Mouse (Mus musculus) forebrain, embryonic 14.5 days (tissue): ENCODE results near the gene Gtpbp1. TPM values are rescaled to one million over a fixed set of nuclear protein-coding genes. Genes with fewer than 3 reads are reported as not detected.

Experiments
- ATAC-seq: fragments of 200-750 bp; cut with Nextera tagmentation; 2 replicates; pipeline ENCODE4 v1.8.0; 2017; ENCODE audit warnings: mild to moderate bottlenecking, moderate library complexity
- DNase-seq: peaks from one replicate; pipeline ENCODE4 v3.0.0-alpha.2; 2015; ENCODE audit warnings: low spot score
- H3K27ac ChIP-seq: fragments of 300-500 bp; sonication (generic); 2 replicates; pipeline ENCODE4 v1.5.1; 2014; ENCODE audit warnings: low read depth, mild to moderate bottlenecking, control low read depth, low read length, moderate library complexity
- H3K27me3 ChIP-seq: fragments of 300-500 bp; sonication (generic); replicated peaks from 2 replicates; pipeline ENCODE4 v1.6.1; 2014; ENCODE audit warnings: low read length, control low read depth, mixed read lengths; ENCODE audit not compliant: control insufficient read depth, insufficient read depth
- H3K36me3 ChIP-seq: fragments of 300-500 bp; sonication (generic); 2 replicates; pipeline ENCODE4 v1.6.1; 2014; ENCODE audit warnings: low read length, control low read depth; ENCODE audit not compliant: control insufficient read depth, insufficient read depth
- H3K4me1 ChIP-seq: fragments of 300-500 bp; sonication (generic); 2 replicates; pipeline ENCODE4 v1.6.1; 2014; ENCODE audit warnings: antibody characterized with exemption, low read length, control low read depth; ENCODE audit not compliant: control insufficient read depth, insufficient read depth
- H3K4me2 ChIP-seq: fragments of 300-500 bp; sonication (generic); 2 replicates; pipeline ENCODE4 v1.6.1; 2014; ENCODE audit warnings: mild to moderate bottlenecking, control low read depth, low read length
- H3K4me3 ChIP-seq: fragments of 300-500 bp; sonication (generic); 2 replicates; pipeline ENCODE4 v1.5.1; 2014; ENCODE audit warnings: low read depth, low read length, control low read depth
- H3K9ac ChIP-seq: fragments of 300-500 bp; sonication (generic); 2 replicates; pipeline ENCODE4 v1.6.1; 2014; ENCODE audit warnings: mild to moderate bottlenecking, low read length, control low read depth, moderate library complexity
- H3K9me3 ChIP-seq: fragments of 300-500 bp; sonication (generic); replicated peaks from 2 replicates; pipeline ENCODE4 v1.6.1; 2016; ENCODE audit warnings: low read length, control low read depth, mixed read lengths; ENCODE audit not compliant: control insufficient read depth
- whole genome bisulfite sequencing: fragments of 180-500 bp; shearing (Covaris S2); extraction: QIAGEN DNeasy Blood & Tissue Kit; methylation state at CpG from one replicate; pipeline ENCODE4 v1.1.7; 2014; 5-methylcytosine and 5-hydroxymethylcytosine counted together
- polyA plus RNA-seq: library from polyadenylated mRNA; unstranded; fragments of >200 nt; fragmentation: Nextera tagmentation; extraction: Ambion mirVana; gene quantifications from 2 replicates; pipeline ENCODE4 v1.2.1, GENCODE M21; 2014

Gtpbp1 gene
- polyA plus RNA-seq, 1 experiment from 2014 or later: 36.2 TPM

DNA sequence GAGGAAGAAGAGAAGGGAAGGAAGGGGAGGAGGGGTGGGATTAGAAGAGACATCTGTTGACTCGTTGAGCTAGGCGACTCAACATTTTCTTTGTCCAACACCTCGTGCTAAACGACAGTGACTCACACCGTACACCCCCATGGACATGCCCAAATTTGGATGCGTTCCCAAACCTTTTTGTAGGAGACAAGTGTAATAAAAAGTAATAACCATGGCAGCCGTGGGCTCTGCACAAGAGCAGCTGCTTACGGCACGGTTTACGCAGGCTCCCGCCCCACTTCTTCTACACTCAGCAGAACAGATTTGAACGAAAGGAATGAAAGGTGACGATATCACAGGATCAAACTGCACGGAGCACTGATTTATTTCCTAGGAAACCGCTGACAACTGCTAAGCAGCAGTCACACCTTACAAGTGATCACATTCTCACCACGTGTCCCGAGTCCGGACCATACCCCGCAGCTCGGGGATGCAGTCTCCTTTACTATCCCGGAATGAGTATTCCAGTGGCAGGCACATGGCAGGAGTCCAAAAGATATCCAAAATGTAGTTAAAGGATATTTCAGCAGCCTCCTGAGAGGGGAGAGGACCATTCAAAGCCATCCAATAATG is 80.1 kb downstream of the Gtpbp1 start:
- no peak for ATAC-seq
- H3K4me1 ChIP-seq: peaks cover 26% of the 10 kb centered on the region

More for the DNA sequence above, 80.1 kb downstream of the Gtpbp1 start:
- peak; percentile 53 for DNase-seq
- peak overlapping the region; percentile 41; the same call in 1 of the 2 replicates for H3K9ac ChIP-seq
- H3K27me3 ChIP-seq: no peaks in the 10 kb centered on the region
- no peaks in the 10 kb centered on the region for H3K36me3 ChIP-seq
- WGBS: 62% methylated on average over 21 of the region's 21 CpGs
- peak overlapping the region; percentile 55; the same call in 1 of the 2 replicates for H3K27ac ChIP-seq
- H3K4me3 ChIP-seq: no peak overlapping the region
- no peaks in the 10 kb centered on the region for H3K9me3 ChIP-seq
- H3K4me2 ChIP-seq: peak overlapping the region; percentile 23; the same call in 1 of the 2 replicates

Other genes with a start within 250 kb of the Gtpbp1 start
- 114 and 158 TPM in 2 replicates for gene Csnk1e, start 235.3 kb upstream of the Gtpbp1 start, polyA plus RNA-seq
- gene Kcnj4, start 185.6 kb upstream of the Gtpbp1 start, polyA plus RNA-seq: 0.18 TPM in 1 of 2 replicates, not detected in the other
- 6.8 and 8.4 TPM in 2 replicates for gene Kdelr3, start 174.4 kb upstream of the Gtpbp1 start, polyA plus RNA-seq
- gene Ddx17, start 144.1 kb upstream of the Gtpbp1 start, polyA plus RNA-seq: 88.7 and 97.1 TPM in 2 replicates
- 0.43 and 0.74 TPM in 2 replicates for gene Dmc1, start 85.7 kb upstream of the Gtpbp1 start, polyA plus RNA-seq
- gene Fam227a, start 31.9 kb upstream of the Gtpbp1 start, polyA plus RNA-seq: 3.4 and 5.3 TPM in 2 replicates
- 111 and 118 TPM in 2 replicates for gene Cby1, start 31.6 kb upstream of the Gtpbp1 start, polyA plus RNA-seq
- gene Tomm22, start 20.0 kb upstream of the Gtpbp1 start, polyA plus RNA-seq: 299 and 300 TPM in 2 replicates
- 14.7 and 15.2 TPM in 2 replicates for gene Josd1, start 2.9 kb upstream of the Gtpbp1 start, polyA plus RNA-seq
- gene Sun2, start 51.7 kb downstream of the Gtpbp1 start, polyA plus RNA-seq: 4.8 and 7.6 TPM in 2 replicates
- gene Dnal4, start 87.0 kb downstream of the Gtpbp1 start, polyA plus RNA-seq: 96.1 and 101 TPM in 2 replicates
- gene Nptxr, start 113.9 kb downstream of the Gtpbp1 start, polyA plus RNA-seq: 7.6 and 8.5 TPM in 2 replicates
- gene Npcd, start 143.4 kb downstream of the Gtpbp1 start, polyA plus RNA-seq: not detected in 2 replicates
- gene Cbx6, start 143.8 kb downstream of the Gtpbp1 start, polyA plus RNA-seq: 18.1 and 29.1 TPM in 2 replicates
- 4.8 and 5.6 TPM in 2 replicates for gene Apobec3, start 200.8 kb downstream of the Gtpbp1 start, polyA plus RNA-seq